Mouse (Mus musculus): Measurements from ENCODE around the gene Slc25a47. TPM values are rescaled to one million over a fixed set of nuclear protein-coding genes. Genes with fewer than 3 reads are reported as not detected.
"Not testable (repeated sequence)": the region's sequence is repeated elsewhere in the genome, so short reads cannot be mapped to it uniquely, and the experiment has no call there.

The Slc25a47 gene
- polyA plus RNA-seq, 1 experiment, result 3.2 TPM

GRCm38 (mm10) chr12:108842663-108843062, 6.8 kb downstream of the Slc25a47 start:
- TF ChIP-seq POLR2A (IDR thresholded peaks at IDR 0.05; ENCODE audit: low read depth, low read length), result no peak
- no peak for TF ChIP-seq CTCF (IDR thresholded peaks at IDR 0.05; ENCODE audit: extremely low read depth, insufficient read depth, insufficient read length, insufficient replicate concordance)
- Histone ChIP-seq H3K27me3 (ENCODE audit: control insufficient read depth, insufficient read depth, low read length) (no peaks in the 10 kb centered on the region), H3K36me3 (ENCODE audit: control insufficient read depth, insufficient read depth, low read length) (no peaks in the 10 kb centered on the region; the same call in 1 of the 2 replicates), H3K4me3 (ENCODE audit: extremely low read depth, insufficient read depth, insufficient read length) (no peak overlapping the region), H3K4me1 (ENCODE audit: control insufficient read depth, insufficient read depth, insufficient read length) (no peaks in the 10 kb centered on the region), H3K27ac (ENCODE audit: insufficient read depth, low read length) (no peak overlapping the region)
- no peak for DNase-seq (ENCODE audit: low read depth in 1 of 2, low spot score in 2 of 2)
- WGBS, result 90% methylated on average over 7 of the region's 7 CpGs

GRCm38 (mm10) chr12:108848033-108848432, 12.2 kb downstream of the Slc25a47 start:
- not testable (repeated sequence) for H3K36me3 ChIP-seq (ENCODE audit: control insufficient read depth, insufficient read depth, low read length); H3K27ac ChIP-seq (ENCODE audit: insufficient read depth, low read length); H3K27me3 ChIP-seq (ENCODE audit: control insufficient read depth, insufficient read depth, low read length); DNase-seq (ENCODE audit: low read depth in 1 of 2, low spot score in 2 of 2); H3K4me1 ChIP-seq (ENCODE audit: control insufficient read depth, insufficient read depth, insufficient read length); H3K4me3 ChIP-seq (ENCODE audit: extremely low read depth, insufficient read depth, insufficient read length)
- WGBS, result 88% methylated on average over 3 of the region's 3 CpGs

GRCm38 (mm10) chr12:108849488-108850022, 13.7 kb downstream of the Slc25a47 start:
- TF ChIP-seq CTCF (IDR thresholded peaks at IDR 0.05; ENCODE audit: extremely low read depth, insufficient read depth, insufficient read length, insufficient replicate concordance) (no peak), POLR2A (IDR thresholded peaks at IDR 0.05; ENCODE audit: low read depth, low read length) (no peak)
- WGBS, result 89% methylated on average over 4 of the region's 4 CpGs
- no peaks in the 10 kb centered on the region for H3K27me3 ChIP-seq (ENCODE audit: control insufficient read depth, insufficient read depth, low read length)
- no peak overlapping the region for H3K27ac ChIP-seq (ENCODE audit: insufficient read depth, low read length)
- H3K36me3 ChIP-seq (ENCODE audit: control insufficient read depth, insufficient read depth, low read length), result no peaks in the 10 kb centered on the region
- no peaks in the 10 kb centered on the region for H3K4me1 ChIP-seq (ENCODE audit: control insufficient read depth, insufficient read depth, insufficient read length)
- DNase-seq (ENCODE audit: low read depth in 1 of 2, low spot score in 2 of 2), result no peak
- no peak overlapping the region for H3K4me3 ChIP-seq (ENCODE audit: extremely low read depth, insufficient read depth, insufficient read length)

GRCm38 (mm10) chr12:108850129-108850528, 14.3 kb downstream of the Slc25a47 start:
- Histone ChIP-seq H3K4me1 (ENCODE audit: control insufficient read depth, insufficient read depth, insufficient read length) (no peaks in the 10 kb centered on the region), H3K36me3 (ENCODE audit: control insufficient read depth, insufficient read depth, low read length) (no peaks in the 10 kb centered on the region), H3K27me3 (ENCODE audit: control insufficient read depth, insufficient read depth, low read length) (no peaks in the 10 kb centered on the region), H3K4me3 (ENCODE audit: extremely low read depth, insufficient read depth, insufficient read length) (no peak overlapping the region), H3K27ac (ENCODE audit: insufficient read depth, low read length) (no peak overlapping the region)
- TF ChIP-seq CTCF (IDR thresholded peaks at IDR 0.05; ENCODE audit: extremely low read depth, insufficient read depth, insufficient read length, insufficient replicate concordance) (no peak), POLR2A (IDR thresholded peaks at IDR 0.05; ENCODE audit: low read depth, low read length) (no peak)
- WGBS, result 90% methylated on average over 8 of the region's 8 CpGs
- no peak for DNase-seq (ENCODE audit: low read depth in 1 of 2, low spot score in 2 of 2)

- Histone ChIP-seq H3K27me3 (ENCODE audit: control insufficient read depth, insufficient read depth, low read length) (no peaks in the 10 kb centered on the region), H3K27ac (ENCODE audit: insufficient read depth, low read length) (no peak overlapping the region), H3K4me1 (ENCODE audit: control insufficient read depth, insufficient read depth, insufficient read length) (no peaks in the 10 kb centered on the region), H3K4me3 (ENCODE audit: extremely low read depth, insufficient read depth, insufficient read length) (no peak overlapping the region), H3K36me3 (ENCODE audit: control insufficient read depth, insufficient read depth, low read length) (no peaks in the 10 kb centered on the region)
- 91% methylated on average over 8 of the region's 8 CpGs for WGBS
- TF ChIP-seq POLR2A (IDR thresholded peaks at IDR 0.05; ENCODE audit: low read depth, low read length) (no peak), CTCF (IDR thresholded peaks at IDR 0.05; ENCODE audit: extremely low read depth, insufficient read depth, insufficient read length, insufficient replicate concordance) (no peak)
- DNase-seq (ENCODE audit: low read depth in 1 of 2, low spot score in 2 of 2), result no peak
Measured at GRCm38 (mm10) chr12:108850886-108851285, 15.0 kb downstream of the Slc25a47 start.

GRCm38 (mm10) chr12:108852822-108853221, 17.0 kb downstream of the Slc25a47 start:
- Histone ChIP-seq H3K36me3 (ENCODE audit: control insufficient read depth, insufficient read depth, low read length) (no peaks in the 10 kb centered on the region), H3K4me1 (ENCODE audit: control insufficient read depth, insufficient read depth, insufficient read length) (no peaks in the 10 kb centered on the region), H3K4me3 (ENCODE audit: extremely low read depth, insufficient read depth, insufficient read length) (no peak overlapping the region), H3K27me3 (ENCODE audit: control insufficient read depth, insufficient read depth, low read length) (no peaks in the 10 kb centered on the region), H3K27ac (ENCODE audit: insufficient read depth, low read length) (no peak overlapping the region)
- TF ChIP-seq POLR2A (IDR thresholded peaks at IDR 0.05; ENCODE audit: low read depth, low read length), result no peak
- no peak for TF ChIP-seq CTCF (IDR thresholded peaks at IDR 0.05; ENCODE audit: extremely low read depth, insufficient read depth, insufficient read length, insufficient replicate concordance)
- no peak for DNase-seq (ENCODE audit: low read depth in 1 of 2, low spot score in 2 of 2)
- WGBS, result 85% methylated on average over 8 of the region's 8 CpGs

- 91% methylated on average over 10 of the region's 10 CpGs for WGBS
- Histone ChIP-seq H3K27ac (ENCODE audit: insufficient read depth, low read length) (no peak overlapping the region), H3K4me3 (ENCODE audit: extremely low read depth, insufficient read depth, insufficient read length) (no peak overlapping the region)
Measured at GRCm38 (mm10) chr12:108855081-108855480, 19.2 kb downstream of the Slc25a47 start.

More at GRCm38 (mm10) chr12:108855081-108855480, 19.2 kb downstream of the Slc25a47 start:
- Histone ChIP-seq H3K36me3 (ENCODE audit: control insufficient read depth, insufficient read depth, low read length) (peaks cover 2% of the 10 kb centered on the region), H3K27me3 (ENCODE audit: control insufficient read depth, insufficient read depth, low read length) (no peaks in the 10 kb centered on the region), H3K4me1 (ENCODE audit: control insufficient read depth, insufficient read depth, insufficient read length) (no peaks in the 10 kb centered on the region)
- TF ChIP-seq POLR2A (IDR thresholded peaks at IDR 0.05; ENCODE audit: low read depth, low read length) (no peak), CTCF (IDR thresholded peaks at IDR 0.05; ENCODE audit: extremely low read depth, insufficient read depth, insufficient read length, insufficient replicate concordance) (no peak)
- no peak for DNase-seq (ENCODE audit: low read depth in 1 of 2, low spot score in 2 of 2)
